Mouse (Mus musculus): ENCODE results near the gene Ing2. TPM values are rescaled to one million over a fixed set of nuclear protein-coding genes. Genes with fewer than 3 reads are reported as not detected.

The Ing2 gene
- polyA plus RNA-seq, 1 experiment from 2014 or later: 9.5 TPM

GRCm38 (mm10) chr8:47697696-47698095, 22.3 kb upstream of the Ing2 start:
- Histone ChIP-seq H3K4me1 (ENCODE audit: control insufficient read depth, insufficient read depth, low read length) (no peaks in the 10 kb centered on the region), H3K27ac (ENCODE audit: low read length) (no peak overlapping the region), H3K36me3 (ENCODE audit: control insufficient read depth, insufficient read depth, low read length) (no peaks in the 10 kb centered on the region), H3K9me3 (replicated peaks; ENCODE audit: control insufficient read depth, low read length) (peaks cover 4% of the 10 kb centered on the region; the same call in 1 of the 2 replicates), H3K4me2 (ENCODE audit: low read depth, low read length) (no peak overlapping the region), H3K9ac (ENCODE audit: low read length) (no peak overlapping the region), H3K27me3 (ENCODE audit: control insufficient read depth, insufficient read depth, low read length) (no peaks in the 10 kb centered on the region), H3K4me3 (replicated peaks; ENCODE audit: low read length) (no peak overlapping the region)
- 72% methylated on average over 1 of the region's 1 CpGs for WGBS
- ATAC-seq (ENCODE audit: insufficient read depth, low FRiP score): no peak

GRCm38 (mm10) chr8:47695431-47696105, 20.2 kb upstream of the Ing2 start:
- Histone ChIP-seq H3K27me3 (ENCODE audit: control insufficient read depth, insufficient read depth, low read length) (no peaks in the 10 kb centered on the region), H3K9me3 (replicated peaks; ENCODE audit: control insufficient read depth, low read length) (no peaks in the 10 kb centered on the region), H3K9ac (ENCODE audit: low read length) (no peak overlapping the region), H3K4me1 (ENCODE audit: control insufficient read depth, insufficient read depth, low read length) (no peaks in the 10 kb centered on the region), H3K36me3 (ENCODE audit: control insufficient read depth, insufficient read depth, low read length) (no peaks in the 10 kb centered on the region), H3K27ac (ENCODE audit: low read length) (no peak overlapping the region), H3K4me3 (replicated peaks; ENCODE audit: low read length) (no peak overlapping the region), H3K4me2 (ENCODE audit: low read depth, low read length) (no peak overlapping the region)
- 81% methylated on average over 5 of the region's 5 CpGs for WGBS
- ATAC-seq (ENCODE audit: insufficient read depth, low FRiP score): no peak

GRCm38 (mm10) chr8:47693119-47693518, 17.8 kb upstream of the Ing2 start:
- H3K4me2 ChIP-seq (ENCODE audit: low read depth, low read length): no peak overlapping the region
- no peaks in the 10 kb centered on the region for H3K27me3 ChIP-seq (ENCODE audit: control insufficient read depth, insufficient read depth, low read length)
- no peaks in the 10 kb centered on the region for H3K4me1 ChIP-seq (ENCODE audit: control insufficient read depth, insufficient read depth, low read length)
- no peak for ATAC-seq (ENCODE audit: insufficient read depth, low FRiP score)
- no peaks in the 10 kb centered on the region; the same call in 1 of the 2 replicates for H3K9me3 ChIP-seq (replicated peaks; ENCODE audit: control insufficient read depth, low read length)
- 15% methylated on average over 2 of the region's 2 CpGs for WGBS
- H3K4me3 ChIP-seq (replicated peaks; ENCODE audit: low read length): no peak overlapping the region
- no peak overlapping the region for H3K27ac ChIP-seq (ENCODE audit: low read length)
- H3K36me3 ChIP-seq (ENCODE audit: control insufficient read depth, insufficient read depth, low read length): no peaks in the 10 kb centered on the region
- no peak overlapping the region for H3K9ac ChIP-seq (ENCODE audit: low read length)

- Histone ChIP-seq H3K4me3 (replicated peaks; ENCODE audit: low read length) (no peak overlapping the region), H3K27ac (ENCODE audit: low read length) (no peak overlapping the region), H3K27me3 (ENCODE audit: control insufficient read depth, insufficient read depth, low read length) (no peaks in the 10 kb centered on the region), H3K4me2 (ENCODE audit: low read depth, low read length) (no peak overlapping the region), H3K36me3 (ENCODE audit: control insufficient read depth, insufficient read depth, low read length) (no peaks in the 10 kb centered on the region), H3K9me3 (replicated peaks; ENCODE audit: control insufficient read depth, low read length) (no peaks in the 10 kb centered on the region; the same call in 1 of the 2 replicates), H3K4me1 (ENCODE audit: control insufficient read depth, insufficient read depth, low read length) (no peaks in the 10 kb centered on the region), H3K9ac (ENCODE audit: low read length) (no peak overlapping the region)
- 81% methylated on average over 9 of the region's 10 CpGs for whole genome bisulfite sequencing
- no peak for ATAC-seq (ENCODE audit: insufficient read depth, low FRiP score)
Measured at GRCm38 (mm10) chr8:47691831-47692230, 16.5 kb upstream of the Ing2 start.

- H3K9ac ChIP-seq (ENCODE audit: low read length): no peak overlapping the region
- no peaks in the 10 kb centered on the region for H3K27me3 ChIP-seq (ENCODE audit: control insufficient read depth, insufficient read depth, low read length)
Measured at GRCm38 (mm10) chr8:47691303-47691702, 15.9 kb upstream of the Ing2 start.

GRCm38 (mm10) chr8:47690674-47691078, 15.3 kb upstream of the Ing2 start:
- 13% methylated on average over 16 of the region's 16 CpGs for WGBS
- Histone ChIP-seq H3K4me2 (ENCODE audit: low read depth, low read length) (peak overlapping the region; percentile 53), H3K9me3 (replicated peaks; ENCODE audit: control insufficient read depth, low read length) (no peaks in the 10 kb centered on the region; the same call in 1 of the 2 replicates), H3K27ac (ENCODE audit: low read length) (no peak overlapping the region), H3K9ac (ENCODE audit: low read length) (peak overlapping the region; percentile 56), H3K4me3 (replicated peaks; ENCODE audit: low read length) (peak overlapping the region; percentile 32), H3K4me1 (ENCODE audit: control insufficient read depth, insufficient read depth, low read length) (no peaks in the 10 kb centered on the region), H3K36me3 (ENCODE audit: control insufficient read depth, insufficient read depth, low read length) (no peaks in the 10 kb centered on the region), H3K27me3 (ENCODE audit: control insufficient read depth, insufficient read depth, low read length) (no peaks in the 10 kb centered on the region)
- ATAC-seq (ENCODE audit: insufficient read depth, low FRiP score): no peak

More at GRCm38 (mm10) chr8:47691303-47691702, 15.9 kb upstream of the Ing2 start:
- Histone ChIP-seq H3K4me1 (ENCODE audit: control insufficient read depth, insufficient read depth, low read length) (no peaks in the 10 kb centered on the region), H3K36me3 (ENCODE audit: control insufficient read depth, insufficient read depth, low read length) (no peaks in the 10 kb centered on the region), H3K4me2 (ENCODE audit: low read depth, low read length) (peak overlapping the region; percentile 53; the same call in 1 of the 2 replicates), H3K9me3 (replicated peaks; ENCODE audit: control insufficient read depth, low read length) (no peaks in the 10 kb centered on the region; the same call in 1 of the 2 replicates), H3K27ac (ENCODE audit: low read length) (no peak overlapping the region), H3K4me3 (replicated peaks; ENCODE audit: low read length) (peak overlapping the region; percentile 32; the same call in 1 of the 2 replicates)
- WGBS: 62% methylated on average over 7 of the region's 7 CpGs
- ATAC-seq (ENCODE audit: insufficient read depth, low FRiP score): no peak

- H3K27ac ChIP-seq (ENCODE audit: low read length): no peak overlapping the region
- no peaks in the 10 kb centered on the region for H3K27me3 ChIP-seq (ENCODE audit: control insufficient read depth, insufficient read depth, low read length)
- H3K4me1 ChIP-seq (ENCODE audit: control insufficient read depth, insufficient read depth, low read length): no peaks in the 10 kb centered on the region
- H3K4me3 ChIP-seq (replicated peaks; ENCODE audit: low read length): no peak overlapping the region
- H3K4me2 ChIP-seq (ENCODE audit: low read depth, low read length): no peak overlapping the region
- H3K36me3 ChIP-seq (ENCODE audit: control insufficient read depth, insufficient read depth, low read length): no peaks in the 10 kb centered on the region
- H3K9me3 ChIP-seq (replicated peaks; ENCODE audit: control insufficient read depth, low read length): no peaks in the 10 kb centered on the region; the same call in 1 of the 2 replicates
- no peak overlapping the region for H3K9ac ChIP-seq (ENCODE audit: low read length)
- 61% methylated on average over 12 of the region's 12 CpGs for WGBS
- ATAC-seq (ENCODE audit: insufficient read depth, low FRiP score): no peak
Measured at GRCm38 (mm10) chr8:47689704-47690326, 14.5 kb upstream of the Ing2 start.

GRCm38 (mm10) chr8:47684441-47684840, 9.1 kb upstream of the Ing2 start:
- Histone ChIP-seq H3K9me3 (replicated peaks; ENCODE audit: control insufficient read depth, low read length) (no peaks in the 10 kb centered on the region; the same call in 1 of the 2 replicates), H3K4me2 (ENCODE audit: low read depth, low read length) (no peak overlapping the region), H3K27me3 (ENCODE audit: control insufficient read depth, insufficient read depth, low read length) (no peaks in the 10 kb centered on the region), H3K9ac (ENCODE audit: low read length) (no peak overlapping the region), H3K27ac (ENCODE audit: low read length) (no peak overlapping the region), H3K36me3 (ENCODE audit: control insufficient read depth, insufficient read depth, low read length) (no peaks in the 10 kb centered on the region), H3K4me3 (replicated peaks; ENCODE audit: low read length) (no peak overlapping the region), H3K4me1 (ENCODE audit: control insufficient read depth, insufficient read depth, low read length) (no peaks in the 10 kb centered on the region)
- ATAC-seq (ENCODE audit: insufficient read depth, low FRiP score): no peak
- WGBS: 56% methylated on average over 5 of the region's 5 CpGs

GRCm38 (mm10) chr8:47683994-47684393, 8.6 kb upstream of the Ing2 start:
- no peak overlapping the region for H3K4me2 ChIP-seq (ENCODE audit: low read depth, low read length)
- no peaks in the 10 kb centered on the region for H3K27me3 ChIP-seq (ENCODE audit: control insufficient read depth, insufficient read depth, low read length)
- WGBS: 78% methylated on average over 9 of the region's 9 CpGs
- ATAC-seq (ENCODE audit: insufficient read depth, low FRiP score): no peak
- H3K9me3 ChIP-seq (replicated peaks; ENCODE audit: control insufficient read depth, low read length): no peaks in the 10 kb centered on the region
- H3K9ac ChIP-seq (ENCODE audit: low read length): no peak overlapping the region
- H3K36me3 ChIP-seq (ENCODE audit: control insufficient read depth, insufficient read depth, low read length): no peaks in the 10 kb centered on the region
- no peaks in the 10 kb centered on the region for H3K4me1 ChIP-seq (ENCODE audit: control insufficient read depth, insufficient read depth, low read length)
- H3K27ac ChIP-seq (ENCODE audit: low read length): no peak overlapping the region
- H3K4me3 ChIP-seq (replicated peaks; ENCODE audit: low read length): no peak overlapping the region
